Mouse (Mus musculus) kidney, embryonic 16.5 days (tissue): ENCODE data around the gene Gadd45b. TPM values are rescaled to one million over a fixed set of nuclear protein-coding genes. Genes with fewer than 3 reads are reported as not detected.
A peak's percentile ranks its signal among the peaks of the same experiment; 100 is the strongest.

Experiments
- ATAC-seq: fragments of 200-750 bp; cut with Nextera tagmentation; 2 replicates; pipeline ENCODE4 v1.8.0; 2017; ENCODE audit warnings: moderate TSS enrichment; ENCODE audit not compliant: low FRiP score, low TSS enrichment
- H3K27ac ChIP-seq: fragments of 300-500 bp; sonication (generic); 2 replicates; pipeline ENCODE4 v1.5.1; 2014; ENCODE audit warnings: low read length
- H3K27me3 ChIP-seq: fragments of 300-500 bp; sonication (generic); 2 replicates; pipeline ENCODE4 v1.6.1; 2014; ENCODE audit warnings: low read length, control low read depth, mixed read lengths; ENCODE audit not compliant: insufficient read depth
- H3K36me3 ChIP-seq: fragments of 300-500 bp; sonication (generic); 2 replicates; pipeline ENCODE4 v1.6.1; 2014; ENCODE audit warnings: low read length, control low read depth, mixed read lengths; ENCODE audit not compliant: insufficient read depth
- H3K4me1 ChIP-seq: fragments of 300-500 bp; sonication (generic); 2 replicates; pipeline ENCODE4 v1.6.1; 2014; ENCODE audit warnings: low read length, control low read depth, mixed read lengths; ENCODE audit not compliant: insufficient read depth
- H3K4me2 ChIP-seq: fragments of 300-500 bp; sonication (generic); replicated peaks from 2 replicates; pipeline ENCODE4 v1.6.1; 2014; ENCODE audit warnings: low read depth, low read length
- H3K4me3 ChIP-seq: fragments of 300-500 bp; sonication (generic); 2 replicates; pipeline ENCODE4 v1.5.1; 2014; ENCODE audit warnings: mild to moderate bottlenecking, low read length
- H3K9ac ChIP-seq: fragments of 300-500 bp; sonication (generic); replicated peaks from 2 replicates; pipeline ENCODE4 v1.6.1; 2014; ENCODE audit warnings: low read length
- H3K9me3 ChIP-seq: fragments of 300-500 bp; sonication (generic); 2 replicates; pipeline ENCODE4 v1.6.1; 2016; ENCODE audit warnings: low read length, control low read depth
- WGBS: fragments of 180-500 bp; shearing (Covaris S2); extraction: QIAGEN DNeasy Blood & Tissue Kit; methylation state at CpG from one replicate; pipeline ENCODE4 v1.1.7; 2014; 5-methylcytosine and 5-hydroxymethylcytosine counted together
- polyA plus RNA-seq: library from polyadenylated mRNA; unstranded; fragments of >200 nt; fragmentation: Nextera tagmentation; extraction: Ambion mirVana; gene quantifications from 2 replicates; pipeline ENCODE4 v1.2.1, GENCODE M21; 2015

The Gadd45b gene
- polyA plus RNA-seq, 1 experiment from 2014 or later, result 24.1 TPM

GRCm38 (mm10) chr10:80909375-80910162, 20.3 kb upstream of the Gadd45b start:
- Histone ChIP-seq H3K4me1 (no peaks in the 10 kb centered on the region), H3K4me3 (no peak overlapping the region), H3K36me3 (peaks cover 65% of the 10 kb centered on the region), H3K4me2 (no peak overlapping the region), H3K27ac (no peak overlapping the region), H3K9ac (no peak overlapping the region), H3K27me3 (no peaks in the 10 kb centered on the region), H3K9me3 (no peaks in the 10 kb centered on the region)
- no peak for ATAC-seq
- 90% methylated on average over 22 of the region's 22 CpGs for WGBS

- Histone ChIP-seq H3K27ac (no peak overlapping the region), H3K4me1 (no peaks in the 10 kb centered on the region), H3K4me3 (no peak overlapping the region), H3K9me3 (no peaks in the 10 kb centered on the region), H3K4me2 (no peak overlapping the region), H3K36me3 (peaks cover 54% of the 10 kb centered on the region), H3K9ac (no peak overlapping the region), H3K27me3 (no peaks in the 10 kb centered on the region)
- 93% methylated on average over 4 of the region's 4 CpGs for WGBS
- ATAC-seq, result no peak
These were observed 18.5 kb upstream of the Gadd45b start for GRCm38 (mm10) chr10:80911354-80911753.

DNA sequence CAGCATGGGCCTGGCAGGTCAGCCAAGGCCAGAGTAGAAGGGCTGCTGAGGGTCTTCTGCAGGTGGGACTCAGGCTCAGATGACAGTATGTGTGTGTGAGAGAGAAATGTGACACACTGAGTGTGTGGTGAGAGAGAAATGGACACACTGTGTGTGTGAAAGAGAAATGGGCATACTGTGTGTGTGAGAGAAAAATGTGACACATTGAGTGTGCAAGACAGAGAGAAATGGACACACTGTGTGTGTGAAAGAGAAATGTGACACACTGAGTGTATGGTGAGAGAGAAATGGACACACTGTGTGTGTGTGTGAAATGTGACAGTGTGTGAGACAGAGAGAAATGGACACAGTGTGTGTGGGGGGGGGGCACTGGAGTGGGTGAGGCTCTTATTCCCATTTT, 18.0 kb upstream of the Gadd45b start:
- H3K9ac ChIP-seq, result no peak overlapping the region
- H3K4me2 ChIP-seq, result no peak overlapping the region
- no peaks in the 10 kb centered on the region for H3K9me3 ChIP-seq
- 0 out of 2 replicates have a peak, but pooled peaks cover 4% of the 10 kb centered on the region for H3K4me1 ChIP-seq
- no peaks in the 10 kb centered on the region for H3K27me3 ChIP-seq
- peaks cover 52% of the 10 kb centered on the region for H3K36me3 ChIP-seq
- no peak overlapping the region for H3K27ac ChIP-seq
- no peak for ATAC-seq
- H3K4me3 ChIP-seq, result no peak overlapping the region

DNA sequence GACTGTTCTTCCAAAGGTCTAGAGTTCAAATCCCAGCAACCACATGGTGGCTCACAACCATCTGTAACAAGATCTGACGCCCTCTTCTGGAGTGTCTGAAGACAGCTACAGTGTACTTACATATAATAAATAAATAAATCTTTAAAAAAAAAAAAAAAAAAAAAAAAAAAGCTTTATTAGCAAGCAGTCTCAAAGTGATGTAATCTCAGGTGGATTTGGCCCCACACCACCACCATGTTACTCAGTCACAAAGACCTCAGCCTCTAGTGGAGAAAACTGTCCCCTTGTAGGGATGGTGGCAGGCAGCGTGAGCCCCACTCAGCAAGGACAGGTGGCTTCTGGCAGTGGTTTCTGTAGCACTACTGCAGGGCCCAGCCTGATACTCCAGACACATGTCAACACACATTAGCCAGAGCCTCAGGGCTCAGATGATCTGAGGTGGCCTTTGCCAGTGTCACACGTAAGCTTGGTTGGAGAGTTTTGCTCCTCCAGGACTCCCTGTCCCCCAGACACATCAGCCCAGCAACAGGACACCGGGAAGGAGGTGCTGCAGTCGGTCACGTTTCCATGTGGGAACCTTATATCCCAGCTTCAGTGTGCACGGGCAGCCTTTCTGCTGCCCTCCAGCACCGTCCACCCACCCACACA, 16.4 kb upstream of the Gadd45b start:
- Histone ChIP-seq H3K27me3 (no peaks in the 10 kb centered on the region), H3K9ac (no peak overlapping the region), H3K4me3 (no peak overlapping the region), H3K9me3 (no peaks in the 10 kb centered on the region), H3K4me1 (peaks cover 9% of the 10 kb centered on the region), H3K27ac (no peak overlapping the region), H3K36me3 (peaks cover 40% of the 10 kb centered on the region), H3K4me2 (no peak overlapping the region)
- 77% methylated on average over 7 of the region's 8 CpGs for WGBS
- ATAC-seq, result no peak

- WGBS, result 91% methylated on average over 5 of the region's 5 CpGs
- H3K4me1 ChIP-seq, result peaks cover 9% of the 10 kb centered on the region
- H3K4me2 ChIP-seq, result no peak overlapping the region
- no peaks in the 10 kb centered on the region for H3K9me3 ChIP-seq
- H3K27ac ChIP-seq, result no peak overlapping the region
- H3K4me3 ChIP-seq, result no peak overlapping the region
- peaks cover 33% of the 10 kb centered on the region for H3K36me3 ChIP-seq
- no peaks in the 10 kb centered on the region for H3K27me3 ChIP-seq
- ATAC-seq, result no peak
- H3K9ac ChIP-seq, result no peak overlapping the region
These were observed 15.6 kb upstream of the Gadd45b start for GRCm38 (mm10) chr10:80914253-80914656.

DNA sequence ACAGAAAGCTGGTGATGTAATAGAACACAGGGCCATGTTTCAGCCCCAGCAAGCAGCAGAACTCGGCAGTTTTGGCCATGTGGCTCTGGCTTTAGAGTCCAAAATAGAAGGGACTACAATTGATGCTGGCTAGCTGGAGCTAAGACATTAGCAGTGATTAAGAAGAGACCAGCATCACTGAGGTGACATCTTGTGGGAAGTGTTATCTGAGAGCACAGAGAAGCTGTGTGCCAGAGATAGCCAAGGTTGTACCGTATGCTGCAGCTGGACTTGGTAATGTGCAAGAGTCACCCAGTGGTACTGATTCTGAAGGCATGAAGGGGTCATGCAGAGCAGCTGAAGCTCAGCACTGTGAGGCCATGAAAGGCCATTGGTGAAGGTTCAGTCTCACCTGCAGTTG, 14.6 kb upstream of the Gadd45b start:
- Histone ChIP-seq H3K4me3 (no peak overlapping the region), H3K27me3 (no peaks in the 10 kb centered on the region), H3K9me3 (no peaks in the 10 kb centered on the region), H3K4me1 (peaks cover 9% of the 10 kb centered on the region), H3K9ac (no peak overlapping the region), H3K4me2 (no peak overlapping the region), H3K27ac (no peak overlapping the region), H3K36me3 (peaks cover 26% of the 10 kb centered on the region)
- 84% methylated on average over 2 of the region's 2 CpGs for WGBS
- ATAC-seq, result no peak

DNA sequence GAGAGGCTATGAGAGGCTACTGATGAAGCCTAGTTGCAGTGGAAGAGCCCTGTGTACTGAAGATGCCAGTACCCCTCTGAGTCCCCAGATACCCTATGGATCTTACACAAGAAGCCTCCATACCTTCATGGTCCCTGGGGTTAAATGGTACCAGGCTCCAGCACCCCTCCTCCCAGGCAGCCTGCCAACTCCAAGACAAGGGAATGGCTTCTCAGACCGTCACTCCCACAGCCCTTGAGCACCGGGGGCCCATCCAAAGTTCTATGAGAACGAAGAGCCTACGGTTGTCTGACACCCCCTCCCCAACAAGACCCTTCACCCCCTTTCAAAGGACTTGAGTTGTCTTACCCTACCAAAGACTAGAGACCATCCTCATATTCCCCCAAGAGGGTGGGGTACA, 14.1 kb upstream of the Gadd45b start:
- Histone ChIP-seq H3K27ac (no peak overlapping the region), H3K4me2 (no peak overlapping the region), H3K4me1 (peaks cover 9% of the 10 kb centered on the region), H3K36me3 (peaks cover 24% of the 10 kb centered on the region), H3K9me3 (no peaks in the 10 kb centered on the region), H3K9ac (no peak overlapping the region), H3K27me3 (no peaks in the 10 kb centered on the region), H3K4me3 (no peak overlapping the region)
- ATAC-seq, result no peak
- 79% methylated on average over 4 of the region's 4 CpGs for WGBS

- peak overlapping the region; percentile 90 for H3K9ac ChIP-seq
- H3K4me2 ChIP-seq, result peak overlapping the region; percentile 96
- WGBS, result 2% methylated on average over 15 of the region's 15 CpGs
- H3K36me3 ChIP-seq, result peaks cover 20% of the 10 kb centered on the region
- H3K4me3 ChIP-seq, result peak overlapping the region; percentile 97
- peak overlapping the region; percentile 71 for H3K27ac ChIP-seq
- ATAC-seq, result peak; percentile 62
- H3K27me3 ChIP-seq, result no peaks in the 10 kb centered on the region
- H3K4me1 ChIP-seq, result peaks cover 13% of the 10 kb centered on the region
- no peaks in the 10 kb centered on the region for H3K9me3 ChIP-seq
These were observed 12.5 kb upstream of the Gadd45b start for GRCm38 (mm10) chr10:80917336-80917778.

GRCm38 (mm10) chr10:80917779-80918434, 12.0 kb upstream of the Gadd45b start, which contains the start of gene Lmnb2:
Gene Lmnb2, minus strand, starts transcription at chr10:80918245.
- no peaks in the 10 kb centered on the region for H3K27me3 ChIP-seq
- H3K36me3 ChIP-seq, result peaks cover 15% of the 10 kb centered on the region
- peak within 1 kb of the TSS; percentile 97 for H3K4me3 ChIP-seq
- WGBS, result under 1% methylated on average over 61 of the region's 61 CpGs
- H3K9me3 ChIP-seq, result no peaks in the 10 kb centered on the region
- peaks cover 17% of the 10 kb centered on the region for H3K4me1 ChIP-seq
- H3K9ac ChIP-seq, result peak within 1 kb of the TSS; percentile 90
- ATAC-seq, result peak; percentile 57
- H3K27ac ChIP-seq, result peak within 1 kb of the TSS; percentile 71
- H3K4me2 ChIP-seq, result peak within 1 kb of the TSS; percentile 96
